Mouse (Mus musculus) fibroblast of lung, adult 2 months (primary cell): ENCODE results near the gene Olfr750.

Experiments
- DNase-seq: peaks from one replicate; pipeline ENCODE4 v3.0.0-alpha.2; 2011; ENCODE audit warnings: low read depth

Olfr750 gene

GRCm38 (mm10) chr14:51088166-51088969 is 14.1 kb upstream of the Olfr750 start:
- peak; percentile 49 for DNase-seq

DNA sequence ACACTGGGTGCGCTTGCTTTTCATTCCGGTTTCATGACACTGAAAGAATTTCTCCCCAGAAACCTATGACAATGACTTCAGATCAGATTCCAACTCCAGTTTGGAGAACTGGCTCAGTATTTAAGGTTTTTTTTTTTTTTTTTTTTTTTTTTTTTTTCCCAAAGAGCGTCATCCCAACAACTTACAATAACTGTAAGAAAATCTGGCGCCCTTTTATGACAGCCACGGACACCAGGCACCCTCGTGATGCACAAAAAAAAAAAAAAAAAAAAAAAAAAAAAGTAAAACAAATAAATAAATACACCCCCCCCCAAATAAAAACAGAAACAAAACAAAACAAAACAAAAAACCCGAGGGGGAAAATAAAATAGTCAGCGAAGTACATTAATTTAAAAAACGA is 13.5 kb upstream of the Olfr750 start:
- DNase-seq = no peak

DNA sequence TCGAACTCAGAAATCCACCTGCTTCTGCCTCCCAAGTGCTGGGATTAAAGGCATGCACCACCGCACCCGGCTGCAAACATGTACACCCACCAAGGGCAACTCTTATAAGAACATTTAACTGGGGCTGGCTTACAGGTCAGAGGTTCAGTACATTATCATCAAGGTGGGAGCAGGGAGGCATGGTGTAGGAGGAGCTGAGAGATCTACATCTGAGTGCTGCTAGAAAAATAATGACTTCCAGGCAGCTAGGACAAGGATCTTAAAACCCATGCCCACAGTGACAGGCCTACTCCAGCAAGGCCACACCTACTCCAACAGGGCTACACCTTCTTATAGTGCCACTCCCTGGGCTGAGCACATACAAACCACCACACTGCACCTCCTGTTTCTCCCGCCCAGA is 11.7 kb upstream of the Olfr750 start:
- DNase-seq = no peak

GRCm38 (mm10) chr14:51085086-51085485 is 10.9 kb upstream of the Olfr750 start:
- no peak for DNase-seq

- DNase-seq = no peak
These were observed 9.6 kb upstream of the Olfr750 start for GRCm38 (mm10) chr14:51083805-51084204.

- no peak for DNase-seq
These were observed 8.7 kb upstream of the Olfr750 start for GRCm38 (mm10) chr14:51082599-51083581.

- DNase-seq = no peak
These were observed 6.8 kb upstream of the Olfr750 start for GRCm38 (mm10) chr14:51081035-51081434.

DNA sequence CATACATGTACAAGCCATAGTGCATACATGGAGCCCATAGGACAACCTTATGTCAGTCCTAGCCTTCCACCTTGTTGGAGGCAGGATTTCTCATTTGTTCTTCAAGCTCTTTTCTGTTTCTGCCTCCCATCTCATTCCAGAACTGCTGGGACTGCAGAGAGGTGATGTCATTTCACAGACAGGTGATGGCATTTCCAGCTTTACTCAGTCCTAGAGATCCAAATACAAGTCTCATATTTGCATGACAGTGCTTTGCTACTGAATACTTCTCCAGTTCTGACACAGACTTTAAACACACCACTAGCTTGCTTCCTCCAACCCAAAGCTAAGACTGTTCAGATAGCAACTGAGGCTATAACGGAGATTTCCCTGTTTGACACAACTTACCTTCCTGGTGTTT is 4.9 kb upstream of the Olfr750 start:
- no peak for DNase-seq

- no peak for DNase-seq
These were observed 4.6 kb downstream of the Olfr750 start for GRCm38 (mm10) chr14:51069617-51070016.

- DNase-seq = no peak
These were observed 5.3 kb downstream of the Olfr750 start for GRCm38 (mm10) chr14:51068956-51069355.

- no peak for DNase-seq
These were observed 13.5 kb downstream of the Olfr750 start for GRCm38 (mm10) chr14:51060761-51061160.

- no peak for DNase-seq
These were observed 16.8 kb downstream of the Olfr750 start, which contains the start of gene Rnase12 for GRCm38 (mm10) chr14:51057401-51057831. Gene Rnase12, minus strand, starts transcription at chr14:51057661.

DNA sequence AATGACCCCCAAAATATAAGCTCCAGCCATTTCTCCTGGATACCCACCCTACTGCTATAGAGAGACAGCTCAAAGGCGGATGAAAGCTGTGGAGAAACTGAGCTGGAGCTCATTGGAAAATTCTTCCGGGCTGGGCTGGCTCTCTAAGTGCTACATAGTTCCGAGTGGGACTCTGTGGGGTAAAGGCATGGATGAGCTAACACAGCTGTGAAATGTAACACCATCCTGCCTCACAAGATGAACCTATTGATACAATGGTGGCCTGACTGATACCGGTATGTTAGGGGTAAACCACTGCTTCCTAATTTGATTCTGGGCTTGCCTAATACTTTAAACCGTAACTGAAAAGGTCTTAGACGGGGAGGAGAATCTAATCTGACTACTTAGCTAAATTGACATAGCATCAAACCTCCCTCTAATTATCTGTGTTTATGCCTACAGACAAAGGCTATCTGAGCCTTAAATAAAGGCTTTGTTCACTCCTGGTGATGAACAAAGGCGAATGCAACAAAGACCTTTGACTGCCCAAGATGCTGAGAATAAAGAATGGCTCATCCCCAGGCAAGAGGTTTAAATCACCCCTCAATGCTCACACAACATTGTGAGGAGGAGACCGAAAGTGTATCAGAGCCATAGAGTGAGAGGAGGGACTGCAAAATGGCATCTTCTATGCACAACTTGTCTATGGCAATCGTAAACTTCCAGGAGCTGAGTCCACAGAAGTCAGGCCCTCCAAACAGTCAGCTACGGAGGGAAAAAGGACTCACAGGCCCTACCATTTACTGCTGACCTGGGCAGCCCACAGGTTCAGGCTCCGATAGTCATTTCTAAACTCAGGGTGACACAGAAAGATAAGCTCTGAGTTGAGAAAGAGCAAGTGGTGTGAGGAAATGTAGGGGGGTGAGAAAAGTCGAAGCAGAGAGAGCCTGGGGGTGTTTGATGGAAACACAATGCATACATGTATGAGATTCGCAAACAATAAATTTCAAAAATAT is 19.7 kb downstream of the Olfr750 start:
- DNase-seq = no peak

DNA sequence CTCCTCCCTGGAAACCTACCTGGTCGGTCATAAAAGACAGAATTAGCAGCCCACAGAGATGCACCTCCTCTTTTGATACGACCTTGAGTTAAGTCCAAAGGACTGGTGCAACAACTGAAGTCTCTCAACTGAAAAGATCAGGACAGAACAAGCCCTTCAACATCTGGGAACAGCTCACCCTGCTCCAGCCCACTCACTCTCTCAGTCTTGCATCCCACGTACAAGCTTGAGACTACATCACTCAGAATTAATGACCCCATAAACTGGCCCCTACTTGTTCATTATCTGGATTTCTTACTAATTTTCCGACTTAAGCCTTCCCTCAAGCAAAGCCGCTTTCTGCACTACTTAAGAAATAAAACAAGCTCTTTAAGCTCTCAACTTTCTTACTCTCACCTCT is 21.1 kb downstream of the Olfr750 start:
- DNase-seq = no peak

DNA sequence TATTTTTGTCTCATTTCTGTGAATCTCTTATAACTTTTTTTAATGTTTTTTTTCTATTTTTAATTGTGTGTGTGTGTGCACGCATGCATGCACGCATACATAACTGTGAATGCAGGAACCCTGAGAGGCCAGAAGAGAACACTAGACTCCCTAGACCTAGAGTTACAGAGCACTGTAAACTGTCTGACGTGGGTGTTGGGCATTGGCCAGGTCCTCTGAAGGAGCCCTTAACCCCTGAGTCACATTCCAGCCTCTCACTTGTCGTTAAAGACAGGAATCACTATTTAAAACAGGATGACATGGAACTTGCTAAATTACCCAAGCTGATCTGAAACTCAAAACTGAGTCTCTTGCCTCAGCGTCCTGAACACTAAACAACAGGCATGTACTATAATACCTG is 22.3 kb downstream of the Olfr750 start:
- DNase-seq = no peak

DNA sequence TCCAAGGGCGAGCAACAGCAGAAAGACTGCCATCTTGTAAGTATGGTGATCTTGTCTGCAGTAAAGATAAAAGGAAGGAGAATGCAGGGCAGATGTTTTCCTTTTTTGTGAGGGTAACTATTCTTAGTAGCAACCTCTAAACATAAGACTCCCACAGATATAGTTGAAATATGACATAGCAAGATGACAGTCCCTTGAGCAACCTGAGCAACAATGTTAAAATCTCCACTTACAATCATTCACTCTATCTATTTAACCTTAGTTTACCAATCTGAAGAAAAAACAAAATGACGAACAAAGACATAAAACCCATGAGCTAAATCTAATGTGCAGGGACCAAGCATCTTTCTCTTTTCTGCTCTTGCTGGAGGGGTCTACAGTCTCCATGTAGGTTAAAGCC is 24.2 kb downstream of the Olfr750 start, which contains the start of gene Rnase11:
Gene Rnase11 (minus strand): TSS at position 101 of the 400 bp plus-strand sequence.
- DNase-seq = no peak

GRCm38 (mm10) chr14:51047846-51048245 is 26.4 kb downstream of the Olfr750 start:
- DNase-seq = no peak

DNA sequence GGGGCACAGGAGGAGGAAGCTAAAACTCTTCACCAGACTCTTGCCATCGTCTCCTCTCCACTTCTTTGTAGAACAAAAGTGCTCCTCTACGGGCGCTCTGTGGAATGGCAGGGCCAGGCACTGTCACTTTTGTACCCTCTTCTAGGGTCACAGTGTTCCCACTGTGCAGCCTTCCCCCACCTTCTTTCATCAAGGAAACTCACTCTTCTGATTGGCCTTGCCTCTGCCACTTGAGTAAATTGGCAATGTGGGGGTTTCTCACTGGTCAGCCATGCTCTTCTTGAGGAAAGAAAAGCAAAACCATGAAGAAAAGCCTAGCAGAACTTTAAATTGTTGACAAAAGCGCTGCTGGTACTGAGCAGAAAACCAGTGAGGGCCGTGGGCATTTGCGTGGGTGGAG is 32.5 kb downstream of the Olfr750 start, which contains the start of gene Rnase9:
Gene Rnase9 (minus strand): TSS at position 101 of the 400 bp plus-strand sequence.
- no peak for DNase-seq

DNA sequence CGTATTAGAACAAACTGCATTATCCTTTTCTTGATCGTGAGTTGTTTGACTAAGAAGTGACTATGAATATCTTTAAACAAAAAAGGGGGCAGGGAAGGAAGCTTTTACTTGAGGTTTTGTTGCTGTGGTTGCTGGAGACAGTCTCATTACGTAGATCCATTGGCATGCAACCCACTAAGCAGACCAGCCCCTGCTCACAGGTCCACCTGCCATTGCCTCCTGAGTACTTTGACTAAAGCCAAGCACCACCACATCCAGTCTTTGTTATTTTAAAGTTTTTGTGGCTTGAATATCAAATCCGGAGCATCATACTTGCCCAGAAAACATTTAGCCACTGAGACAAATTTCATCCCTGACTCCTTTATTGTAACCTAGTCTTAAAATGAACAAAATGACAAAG is 38.0 kb downstream of the Olfr750 start:
- DNase-seq = no peak

GRCm38 (mm10) chr14:51035206-51035605 is 39.0 kb downstream of the Olfr750 start:
- DNase-seq = no peak
